Mouse (Mus musculus) hindbrain, embryonic 12.5 days (tissue): ENCODE results near the gene Gabarap. TPM values are rescaled to one million over a fixed set of nuclear protein-coding genes. Genes with fewer than 3 reads are reported as not detected.

Source experiments
- ATAC-seq: fragments of 200-750 bp; cut with Nextera tagmentation; 2 replicates; pipeline ENCODE4 v1.8.0; 2017; ENCODE audit warnings: moderate TSS enrichment; ENCODE audit not compliant: low FRiP score
- H3K27ac ChIP-seq: fragments of 300-500 bp; sonication (generic); 2 replicates; pipeline ENCODE4 v1.5.1; 2016; ENCODE audit warnings: mild to moderate bottlenecking
- H3K27me3 ChIP-seq: fragments of 300-500 bp; sonication (generic); 2 replicates; pipeline ENCODE4 v1.6.1; 2016; ENCODE audit warnings: mild to moderate bottlenecking
- H3K36me3 ChIP-seq: fragments of 300-500 bp; sonication (generic); 2 replicates; pipeline ENCODE4 v1.6.1; 2016; ENCODE audit warnings: mild to moderate bottlenecking
- H3K4me1 ChIP-seq: fragments of 300-500 bp; sonication (generic); 2 replicates; pipeline ENCODE4 v1.6.1; 2016
- H3K4me2 ChIP-seq: fragments of 300-500 bp; sonication (generic); replicated peaks from 2 replicates; pipeline ENCODE4 v1.6.1; 2016; ENCODE audit warnings: mild to moderate bottlenecking
- H3K4me3 ChIP-seq: fragments of 300-500 bp; sonication (generic); 2 replicates; pipeline ENCODE4 v1.5.1; 2016; ENCODE audit warnings: mild to moderate bottlenecking
- H3K9ac ChIP-seq: fragments of 300-500 bp; sonication (generic); 2 replicates; pipeline ENCODE4 v1.6.1; 2016; ENCODE audit warnings: mild to moderate bottlenecking, moderate library complexity
- H3K9me3 ChIP-seq: fragments of 300-500 bp; sonication (generic); replicated peaks from 2 replicates; pipeline ENCODE4 v1.6.1; 2016; ENCODE audit warnings: mild to moderate bottlenecking
- WGBS: fragments of 180-500 bp; shearing (Covaris S2); methylation state at CpG from one replicate; pipeline ENCODE4 v1.1.7; 2016; 5-methylcytosine and 5-hydroxymethylcytosine counted together
- polyA plus RNA-seq: library from polyadenylated mRNA; unstranded; fragments of >200 nt; fragmentation: Nextera tagmentation; extraction: Ambion mirVana; gene quantifications from 2 replicates; pipeline ENCODE4 v1.2.1, GENCODE M21; 2016

Gabarap gene
- polyA plus RNA-seq, 1 experiment from 2014 or later, result 598 TPM

DNA sequence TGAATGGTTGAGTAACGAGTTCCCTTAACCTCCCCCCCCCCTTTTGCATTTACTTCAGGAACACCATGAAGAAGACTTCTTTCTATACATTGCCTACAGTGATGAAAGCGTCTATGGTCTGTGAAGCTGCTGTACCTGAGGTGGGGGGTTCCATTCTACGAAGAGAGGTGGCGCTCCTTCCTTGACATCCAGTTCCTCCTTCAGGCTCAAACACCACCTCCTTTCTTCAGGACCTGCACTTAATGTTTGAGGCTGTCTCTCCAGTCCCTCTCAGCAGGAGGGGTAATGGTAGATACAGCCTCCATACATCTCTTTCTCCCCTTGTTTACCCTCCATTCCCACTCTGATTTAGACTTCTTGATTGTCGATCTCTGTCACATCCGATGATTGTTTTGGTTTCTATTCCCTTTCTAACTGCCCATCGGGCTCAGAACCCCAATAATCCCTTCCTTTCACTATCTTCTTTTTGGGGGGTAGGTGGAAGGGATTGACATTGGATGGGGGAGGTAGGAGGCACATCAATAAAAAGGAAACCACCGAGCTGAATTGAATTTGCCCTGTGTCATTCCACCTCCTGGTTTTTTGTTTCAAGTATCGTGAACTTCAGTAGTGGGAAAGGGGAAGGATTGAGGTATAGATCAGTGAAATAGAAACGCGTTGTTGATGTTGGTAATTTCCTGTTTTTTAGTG lies 3.6 kb downstream of the Gabarap start:
- Histone ChIP-seq H3K4me2 (peak overlapping the region; percentile 62; the same call in 1 of the 2 replicates), H3K9ac (no peak overlapping the region), H3K27ac (no peak overlapping the region), H3K27me3 (no peaks in the 10 kb centered on the region), H3K4me3 (peak overlapping the region; percentile 83; the same call in 1 of the 2 replicates), H3K4me1 (peaks cover 32% of the 10 kb centered on the region), H3K9me3 (no peaks in the 10 kb centered on the region), H3K36me3 (peaks cover 39% of the 10 kb centered on the region)
- 89% methylated on average over 11 of the region's 11 CpGs for WGBS
- no peak for ATAC-seq

DNA sequence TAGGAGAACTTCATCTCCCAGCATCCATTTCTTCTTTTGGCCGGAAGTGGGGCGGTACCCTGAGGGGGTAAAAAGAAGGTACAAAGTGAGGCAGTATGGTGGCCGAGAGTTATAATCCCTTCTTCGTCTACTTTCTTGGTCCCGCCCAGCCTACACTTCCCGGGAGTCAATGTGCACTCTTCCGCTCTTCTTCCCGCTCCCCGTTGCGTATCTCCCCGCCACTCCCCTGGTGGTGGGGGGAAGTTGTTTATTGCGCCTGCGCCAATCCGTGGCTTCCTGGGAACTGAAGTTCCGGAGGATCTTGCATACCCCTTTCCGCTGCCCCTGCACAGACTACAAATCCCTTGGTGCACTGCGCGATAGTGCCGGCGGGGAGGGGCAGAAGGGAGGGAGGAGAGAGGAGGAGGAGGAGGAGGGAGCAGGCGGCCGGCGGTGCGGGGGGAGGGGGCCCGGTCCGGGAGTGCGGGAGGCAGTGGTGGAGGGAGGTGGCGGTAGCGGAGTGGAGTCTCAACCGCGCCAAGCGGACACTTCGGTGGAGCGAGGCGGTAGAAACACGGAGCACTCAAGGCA lies 4.5 kb downstream of the Gabarap start, which contains the start of gene Phf23:
Gene Phf23 (plus strand): TSS at position 387 of the 570 bp plus-strand sequence.
- Histone ChIP-seq H3K27ac (peak within 1 kb of the TSS; percentile 94), H3K9ac (peak within 1 kb of the TSS; percentile 96), H3K4me3 (peak within 1 kb of the TSS; percentile 83), H3K27me3 (no peaks in the 10 kb centered on the region), H3K4me2 (peak within 1 kb of the TSS; percentile 62), H3K9me3 (no peaks in the 10 kb centered on the region), H3K36me3 (peaks cover 37% of the 10 kb centered on the region), H3K4me1 (peaks cover 31% of the 10 kb centered on the region)
- under 1% methylated on average over 35 of the region's 36 CpGs for WGBS
- ATAC-seq, result peak; percentile 83

DNA sequence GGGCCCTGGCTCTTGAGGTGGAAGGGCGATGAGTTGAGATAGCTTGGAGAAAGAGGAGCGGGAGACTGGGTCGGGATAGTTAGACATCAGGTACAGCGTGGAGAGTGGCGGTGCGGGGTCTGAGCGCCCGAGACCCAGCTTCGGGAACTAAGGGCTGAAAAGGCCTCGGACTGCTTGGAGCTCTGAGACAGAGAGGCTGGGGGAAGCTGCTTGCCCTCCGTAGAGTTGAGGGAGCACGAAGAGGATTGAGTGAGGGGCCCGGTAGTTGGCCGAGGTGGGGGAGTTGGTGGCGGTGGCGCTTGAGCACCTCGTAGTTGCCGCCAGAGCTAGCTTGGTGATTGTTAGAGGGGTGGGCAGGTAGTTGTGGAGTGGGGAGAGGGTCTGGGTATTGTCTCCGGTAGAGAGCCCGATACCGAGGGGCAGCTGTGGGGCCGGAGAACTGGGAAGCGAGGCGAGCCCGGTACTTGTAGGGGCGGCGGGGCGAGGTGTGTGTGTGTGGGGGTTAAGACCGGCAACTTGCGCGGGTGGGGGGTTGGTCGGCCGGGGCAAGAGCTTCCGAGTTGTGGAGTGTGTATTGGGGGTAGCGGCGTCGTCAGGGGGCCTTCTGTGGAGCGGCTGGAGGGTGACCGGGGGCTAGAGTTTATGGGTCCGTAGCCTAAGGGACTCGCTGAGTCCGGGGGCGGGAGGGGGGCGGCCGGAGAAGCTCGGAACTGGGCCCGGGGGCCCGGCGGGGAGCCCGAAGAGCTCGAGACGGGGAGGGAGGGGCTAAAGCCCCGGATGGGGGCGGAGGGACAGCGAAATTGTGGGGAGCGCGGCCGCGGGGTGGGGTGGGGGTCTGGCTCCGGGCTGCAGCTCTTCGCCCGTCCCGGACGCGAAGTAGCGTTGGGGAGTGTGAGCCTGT lies 5.5 kb downstream of the Gabarap start:
- Histone ChIP-seq H3K9me3 (no peaks in the 10 kb centered on the region), H3K36me3 (peaks cover 37% of the 10 kb centered on the region), H3K27me3 (no peaks in the 10 kb centered on the region), H3K4me2 (peak overlapping the region; percentile 62), H3K27ac (peak overlapping the region; percentile 94), H3K9ac (peak overlapping the region; percentile 96), H3K4me3 (peak overlapping the region; percentile 83), H3K4me1 (peaks cover 32% of the 10 kb centered on the region)
- 1% methylated on average over 60 of the region's 66 CpGs for WGBS
- no peak; the same call in none of the 2 replicates for ATAC-seq

DNA sequence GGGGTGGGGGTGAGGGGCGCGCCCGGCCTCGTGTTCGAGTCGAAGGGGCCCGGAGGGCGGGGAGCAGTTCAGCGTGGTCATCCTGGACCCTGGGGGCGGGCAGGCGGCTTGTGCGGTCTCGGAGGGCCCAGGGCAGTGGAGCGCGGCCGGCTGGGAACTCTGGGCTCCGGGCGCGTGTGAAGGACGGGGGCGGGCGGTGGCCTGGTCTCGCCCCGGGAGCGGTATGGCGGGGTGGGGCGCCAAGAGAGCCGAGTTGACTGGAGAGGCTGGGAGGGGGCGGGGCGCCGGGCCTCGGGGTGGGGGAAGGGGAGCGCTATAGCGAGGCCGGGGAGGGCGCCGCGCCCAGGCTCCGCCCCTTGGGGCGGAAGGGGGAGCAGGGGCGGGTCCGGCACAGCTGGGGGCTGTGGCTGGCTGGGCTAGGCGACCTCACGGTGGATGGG lies 6.1 kb downstream of the Gabarap start:
- Histone ChIP-seq H3K27me3 (no peaks in the 10 kb centered on the region), H3K9ac (peak overlapping the region; percentile 96), H3K27ac (peak overlapping the region; percentile 94), H3K36me3 (peaks cover 37% of the 10 kb centered on the region), H3K4me3 (peak overlapping the region; percentile 83), H3K4me2 (peak overlapping the region; percentile 62), H3K9me3 (no peaks in the 10 kb centered on the region), H3K4me1 (peaks cover 38% of the 10 kb centered on the region)
- ATAC-seq, result peak; percentile 26
- WGBS, result under 1% methylated on average over 35 of the region's 44 CpGs

DNA sequence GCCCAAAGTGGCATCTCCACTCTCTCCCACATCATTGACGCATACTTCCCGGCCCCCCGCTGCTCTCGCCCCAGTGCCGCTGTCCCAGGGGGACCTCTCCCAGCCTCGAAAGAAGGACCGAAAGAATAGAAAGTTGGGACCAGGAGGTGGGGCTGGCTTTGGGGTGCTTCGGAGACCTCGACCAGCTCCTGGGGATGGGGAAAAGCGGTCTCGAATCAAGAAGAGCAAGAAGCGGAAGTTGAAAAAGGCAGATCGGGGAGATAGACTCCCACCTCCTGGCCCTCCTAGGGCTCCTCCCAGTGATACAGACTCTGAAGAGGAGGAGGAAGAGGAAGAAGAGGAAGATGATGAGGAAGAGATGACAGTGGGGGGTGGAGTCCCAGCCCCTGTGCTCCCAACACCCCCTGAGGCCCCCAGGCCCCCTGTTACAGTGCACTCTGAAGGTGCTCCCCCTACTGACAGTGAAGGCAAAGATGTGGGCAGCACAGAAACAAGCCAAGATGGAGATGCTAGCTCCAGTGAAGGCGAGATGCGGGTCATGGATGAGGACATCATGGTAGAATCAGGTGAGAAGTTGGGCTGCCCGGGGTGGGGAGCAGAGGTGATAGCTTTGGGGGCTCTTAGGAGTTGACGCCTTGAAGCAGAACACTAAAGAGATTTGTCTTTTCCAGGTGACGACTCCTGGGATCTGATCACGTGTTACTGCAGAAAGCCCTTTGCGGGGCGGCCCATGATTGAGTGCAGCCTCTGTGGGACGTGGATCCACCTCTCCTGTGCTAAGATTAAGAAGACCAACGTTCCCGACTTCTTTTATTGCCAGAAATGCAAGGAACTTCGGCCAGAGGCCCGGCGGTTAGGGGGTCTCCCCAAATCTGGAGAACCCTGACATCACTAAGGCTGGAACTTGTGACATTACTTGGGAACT lies 7.9 kb downstream of the Gabarap start:
- Histone ChIP-seq H3K4me3 (no peak overlapping the region), H3K9me3 (no peaks in the 10 kb centered on the region), H3K36me3 (peaks cover 31% of the 10 kb centered on the region), H3K27me3 (no peaks in the 10 kb centered on the region), H3K4me1 (peaks cover 47% of the 10 kb centered on the region), H3K4me2 (no peak overlapping the region), H3K9ac (peak overlapping the region; percentile 18; the same call in 1 of the 2 replicates), H3K27ac (no peak overlapping the region)
- no peak for ATAC-seq
- WGBS, result 94% methylated on average over 27 of the region's 27 CpGs

DNA sequence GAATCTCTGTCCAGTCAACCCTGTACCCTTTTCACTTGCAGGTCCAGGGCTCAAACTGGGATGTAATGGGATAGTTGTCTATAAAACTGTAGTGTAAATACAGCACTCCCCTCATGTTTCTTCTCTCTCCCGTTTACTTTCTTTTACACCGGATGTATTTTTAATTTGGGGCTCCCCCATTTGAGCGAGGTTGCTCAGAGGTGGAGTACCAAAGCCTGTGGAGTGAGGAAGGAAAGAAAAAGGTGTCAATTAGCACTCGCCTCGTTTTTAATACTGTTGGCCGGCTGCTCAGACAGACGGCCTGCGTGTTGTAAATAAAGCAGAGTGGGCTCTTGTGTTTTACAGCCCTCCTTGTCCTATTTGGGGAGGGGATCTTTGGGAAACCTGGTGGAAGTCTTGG lies 8.7 kb downstream of the Gabarap start:
- peaks cover 47% of the 10 kb centered on the region for H3K4me1 ChIP-seq
- ATAC-seq, result no peak
- peak overlapping the region; percentile 82; the same call in 1 of the 2 replicates for H3K4me3 ChIP-seq
- H3K27me3 ChIP-seq, result no peaks in the 10 kb centered on the region
- H3K9ac ChIP-seq, result no peak overlapping the region
- peak overlapping the region; percentile 98; the same call in 1 of the 2 replicates for H3K27ac ChIP-seq
- WGBS, result 90% methylated on average over 8 of the region's 8 CpGs
- peak overlapping the region; percentile 70; the same call in 1 of the 2 replicates for H3K4me2 ChIP-seq
- peaks cover 25% of the 10 kb centered on the region for H3K36me3 ChIP-seq
- no peaks in the 10 kb centered on the region for H3K9me3 ChIP-seq

DNA sequence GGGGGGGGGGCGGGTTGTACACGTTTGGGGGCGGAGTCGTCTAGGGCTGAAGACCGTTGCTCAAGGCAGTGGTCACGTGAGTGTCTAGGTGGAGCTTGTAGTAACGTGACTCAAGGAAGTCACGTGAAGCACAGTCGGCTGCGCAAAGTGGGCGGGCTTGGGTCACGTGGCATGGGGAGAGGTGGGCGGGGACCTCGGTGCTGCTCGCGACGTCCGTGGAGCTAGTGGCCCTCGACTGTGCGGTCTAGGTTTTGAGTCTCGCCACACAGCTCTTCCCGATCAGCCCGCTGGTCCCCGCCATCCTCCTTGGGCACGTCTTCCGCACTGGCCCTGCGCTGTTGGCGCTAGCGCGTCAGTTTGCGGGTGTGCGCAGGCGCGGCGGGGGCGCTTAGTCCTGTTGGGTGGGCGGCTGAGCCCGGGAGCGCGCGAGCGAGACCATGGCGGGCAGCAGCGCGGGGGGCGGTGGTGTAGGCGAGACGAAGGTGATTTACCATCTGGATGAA lies 9.5 kb downstream of the Gabarap start, which contains the start of gene Dvl2:
Gene Dvl2 (plus strand): TSS at position 200 of the 503 bp plus-strand sequence.
- Histone ChIP-seq H3K4me1 (peaks cover 44% of the 10 kb centered on the region), H3K4me2 (peak within 1 kb of the TSS; percentile 70), H3K36me3 (peaks cover 32% of the 10 kb centered on the region), H3K9ac (peak within 1 kb of the TSS; percentile 79), H3K27ac (peak within 1 kb of the TSS; percentile 98), H3K9me3 (no peaks in the 10 kb centered on the region), H3K27me3 (no peaks in the 10 kb centered on the region), H3K4me3 (peak within 1 kb of the TSS; percentile 82)
- under 1% methylated on average over 47 of the region's 48 CpGs for WGBS
- ATAC-seq, result peak; percentile 65

DNA sequence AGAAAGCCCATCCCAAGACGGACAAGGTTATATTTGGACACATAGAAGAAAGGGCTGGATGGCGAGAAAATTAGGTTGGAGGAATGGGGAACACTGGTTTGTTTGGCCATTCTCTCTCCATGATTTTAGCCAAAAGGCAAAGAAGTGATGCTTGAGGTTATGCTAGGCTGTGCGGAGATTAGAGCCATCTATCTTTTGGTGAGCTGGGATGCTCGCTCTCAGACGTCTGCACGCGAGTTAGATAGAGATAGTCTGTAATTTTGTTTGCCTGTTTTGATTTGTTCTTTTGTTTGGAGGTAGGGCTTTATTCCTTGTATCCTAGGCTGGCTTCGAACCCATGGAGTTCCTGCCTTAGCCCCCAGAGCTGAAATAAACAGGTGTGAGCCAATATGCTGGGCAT lies 10.2 kb downstream of the Gabarap start:
- peak overlapping the region; percentile 70 for H3K4me2 ChIP-seq
- no peak for ATAC-seq
- H3K27ac ChIP-seq, result peak overlapping the region; percentile 98
- H3K4me1 ChIP-seq, result peaks cover 44% of the 10 kb centered on the region
- peak overlapping the region; percentile 79 for H3K9ac ChIP-seq
- no peaks in the 10 kb centered on the region for H3K9me3 ChIP-seq
- peak overlapping the region; percentile 82 for H3K4me3 ChIP-seq
- 16% methylated on average over 8 of the region's 8 CpGs for WGBS
- H3K36me3 ChIP-seq, result peaks cover 39% of the 10 kb centered on the region
- H3K27me3 ChIP-seq, result no peaks in the 10 kb centered on the region

DNA sequence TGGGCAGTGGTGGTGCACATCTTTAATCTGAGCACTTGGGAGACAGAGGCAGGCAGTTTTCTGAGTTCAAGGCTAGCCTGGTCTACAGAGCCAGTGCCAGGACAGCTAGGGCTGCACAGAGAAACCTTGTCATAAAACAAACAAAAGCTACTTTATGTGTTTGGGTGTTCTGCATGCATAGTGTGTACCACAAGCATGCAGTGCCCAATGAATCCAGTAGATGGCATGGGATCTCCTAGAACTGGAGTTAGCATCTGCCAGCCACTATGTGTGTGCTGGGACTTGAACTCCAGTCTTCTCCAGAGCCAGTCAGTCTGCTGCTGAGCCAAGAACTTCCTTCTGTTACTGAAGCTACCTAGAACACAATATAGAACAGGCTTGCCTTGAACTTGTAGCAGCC lies 10.9 kb downstream of the Gabarap start:
- Histone ChIP-seq H3K27me3 (no peaks in the 10 kb centered on the region), H3K27ac (no peak overlapping the region), H3K4me1 (peaks cover 44% of the 10 kb centered on the region), H3K36me3 (peaks cover 46% of the 10 kb centered on the region), H3K4me3 (peak overlapping the region; percentile 82), H3K9me3 (no peaks in the 10 kb centered on the region), H3K4me2 (peak overlapping the region; percentile 70), H3K9ac (0 out of 2 replicates have a peak overlapping the region, but pooled peaks have one; percentile 25)
- no peak for ATAC-seq

DNA sequence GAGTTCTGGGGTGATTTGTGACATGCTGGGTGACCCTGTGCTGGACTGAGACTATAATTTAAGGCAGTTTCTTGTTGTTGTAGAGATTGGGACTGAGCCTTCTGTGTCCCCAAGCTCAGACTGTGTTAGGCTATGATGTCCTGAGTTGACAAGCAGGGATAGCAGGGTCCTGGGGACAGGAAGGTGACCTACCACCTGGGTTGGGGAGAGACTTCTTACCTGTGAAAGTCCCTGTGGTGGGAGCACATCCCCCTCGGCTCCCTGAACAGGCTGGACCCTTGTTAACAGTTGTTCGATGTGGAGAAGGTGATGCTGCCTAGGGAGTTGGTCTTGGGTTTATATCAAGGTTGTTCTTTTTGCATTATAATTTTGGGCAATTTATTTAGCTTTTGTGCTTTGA lies 11.5 kb downstream of the Gabarap start:
- H3K9ac ChIP-seq, result peak overlapping the region; percentile 25; the same call in 1 of the 2 replicates
- peak overlapping the region; percentile 82; the same call in 1 of the 2 replicates for H3K4me3 ChIP-seq
- no peak overlapping the region for H3K27ac ChIP-seq
- peaks cover 41% of the 10 kb centered on the region for H3K4me1 ChIP-seq
- H3K27me3 ChIP-seq, result no peaks in the 10 kb centered on the region
- H3K9me3 ChIP-seq, result no peaks in the 10 kb centered on the region
- WGBS, result 91% methylated on average over 2 of the region's 2 CpGs
- H3K36me3 ChIP-seq, result peaks cover 52% of the 10 kb centered on the region
- ATAC-seq, result no peak
- peak overlapping the region; percentile 70 for H3K4me2 ChIP-seq

DNA sequence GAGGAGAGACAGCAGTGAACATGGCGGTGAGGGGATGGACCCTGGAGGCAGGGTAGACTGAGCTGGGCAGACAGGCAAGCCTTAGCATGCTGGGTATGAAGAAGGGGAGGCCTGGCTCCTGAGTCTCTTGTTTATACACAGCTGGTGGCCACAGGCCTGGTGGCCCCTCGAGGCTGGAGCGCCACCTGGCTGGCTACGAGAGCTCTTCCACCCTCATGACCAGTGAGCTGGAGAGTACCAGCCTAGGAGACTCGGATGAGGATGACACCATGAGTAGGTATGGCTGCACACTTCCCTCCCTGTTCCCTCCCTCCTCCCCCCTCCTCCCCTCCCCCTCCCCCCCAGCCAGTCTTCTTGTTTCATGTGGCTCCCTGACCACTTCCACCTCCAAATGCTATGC lies 14.6 kb downstream of the Gabarap start:
- WGBS, result 37% methylated on average over 5 of the region's 5 CpGs
- H3K27me3 ChIP-seq, result no peaks in the 10 kb centered on the region
- H3K4me1 ChIP-seq, result peaks cover 31% of the 10 kb centered on the region
- no peak overlapping the region for H3K4me2 ChIP-seq
- 0 out of 2 replicates have a peak, but pooled peaks have one; percentile 23 for ATAC-seq
- no peak overlapping the region for H3K4me3 ChIP-seq
- H3K9ac ChIP-seq, result no peak overlapping the region
- H3K9me3 ChIP-seq, result no peaks in the 10 kb centered on the region
- H3K27ac ChIP-seq, result no peak overlapping the region
- peaks cover 61% of the 10 kb centered on the region for H3K36me3 ChIP-seq
